Mouse (Mus musculus) kidney, postnatal 25 days (tissue): ENCODE results near the gene Tcn2.
A peak's percentile ranks its signal among the peaks of the same experiment; 100 is the strongest.
"Not testable (repeated sequence)": the region's sequence is repeated elsewhere in the genome, so short reads cannot be mapped to it uniquely, and the experiment has no call there.

Experiments
- DNase-seq, 2 experiments: peaks; one replicate each; pipeline ENCODE4 v3.0.0; 2021; ENCODE audit warnings: mixed read lengths in 2 of 2

Tcn2 gene

DNA sequence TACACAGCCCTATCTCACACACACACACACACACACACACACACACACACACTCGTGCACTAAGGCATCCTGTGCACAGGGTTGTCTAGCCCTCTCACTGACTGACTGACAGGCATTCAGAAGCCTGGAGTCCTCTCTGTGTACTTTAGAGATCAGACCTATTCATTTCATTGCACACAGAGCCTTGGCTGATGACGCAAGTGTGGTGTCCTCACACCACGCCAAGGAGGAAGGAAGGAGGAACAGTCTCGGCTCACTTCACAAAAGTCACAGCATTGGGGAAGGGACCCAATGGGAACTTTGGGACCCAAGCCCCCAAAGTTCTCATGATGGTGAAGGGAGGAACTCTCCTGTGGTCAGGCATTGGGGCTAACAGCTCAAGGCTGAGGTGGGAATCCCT lies 1.9 kb downstream of the Tcn2 start:
- DNase-seq, result peak in 1 of 2 experiments; percentile 53

GRCm38 (mm10) chr11:3925916-3926315 lies 6.0 kb downstream of the Tcn2 start:
- DNase-seq, result peak in 1 of 2 experiments; percentile 31

- DNase-seq, result no peak
Observed at GRCm38 (mm10) chr11:3922731-3923130, 9.2 kb downstream of the Tcn2 start.

DNA sequence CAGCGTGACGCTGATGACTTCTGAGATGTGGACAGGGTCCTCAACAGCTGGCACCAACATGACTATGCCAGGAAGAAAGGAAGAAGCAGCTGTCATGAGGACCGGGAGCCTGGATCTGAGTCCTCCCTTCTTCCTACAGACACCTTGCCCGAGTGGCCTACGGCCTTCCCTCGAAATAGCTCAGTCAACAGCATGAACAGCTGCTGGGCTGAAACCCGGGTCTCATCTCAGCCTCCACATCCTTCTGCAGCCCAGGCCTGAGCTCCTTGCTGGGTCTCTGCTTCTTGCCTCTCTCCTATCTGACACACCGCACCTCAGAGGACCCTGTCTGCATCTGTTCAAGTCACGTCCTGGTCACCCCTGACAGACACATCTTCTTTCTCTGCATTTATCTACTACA lies 9.8 kb downstream of the Tcn2 start:
- DNase-seq, result peak in 1 of 2 experiments; percentile 35

- DNase-seq, result peak; percentile 55 to 68
Observed at GRCm38 (mm10) chr11:3921281-3921850, 10.6 kb downstream of the Tcn2 start.

DNA sequence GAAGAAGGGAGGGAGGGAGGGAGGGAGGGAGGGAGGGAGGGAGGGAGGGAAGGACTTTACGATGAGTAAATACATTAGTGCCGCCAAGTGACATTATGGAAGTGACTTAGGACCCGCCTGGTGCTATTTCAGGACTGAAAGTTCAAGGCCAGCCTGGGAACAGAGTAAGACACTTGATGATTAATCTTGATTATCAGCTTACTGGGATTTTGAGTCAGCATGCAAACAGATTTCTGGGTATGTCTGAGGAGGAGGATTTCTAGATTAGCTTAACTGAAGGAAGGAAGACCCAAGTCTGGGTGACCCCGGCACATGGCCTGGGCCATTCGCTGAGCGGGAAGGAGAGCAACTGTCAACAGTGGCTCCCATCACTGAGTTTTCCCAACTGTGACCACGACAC lies 11.5 kb downstream of the Tcn2 start:
- no peak for DNase-seq

GRCm38 (mm10) chr11:3918738-3919137 lies 13.2 kb downstream of the Tcn2 start:
- DNase-seq, result peak in 1 of 2 experiments; percentile 54

GRCm38 (mm10) chr11:3914109-3914840 lies 17.7 kb downstream of the Tcn2 start, which contains the start of gene Slc35e4:
Slc35e4 (minus strand) TSS chr11:3914664.
- DNase-seq, result peak; percentile 85 to 92

DNA sequence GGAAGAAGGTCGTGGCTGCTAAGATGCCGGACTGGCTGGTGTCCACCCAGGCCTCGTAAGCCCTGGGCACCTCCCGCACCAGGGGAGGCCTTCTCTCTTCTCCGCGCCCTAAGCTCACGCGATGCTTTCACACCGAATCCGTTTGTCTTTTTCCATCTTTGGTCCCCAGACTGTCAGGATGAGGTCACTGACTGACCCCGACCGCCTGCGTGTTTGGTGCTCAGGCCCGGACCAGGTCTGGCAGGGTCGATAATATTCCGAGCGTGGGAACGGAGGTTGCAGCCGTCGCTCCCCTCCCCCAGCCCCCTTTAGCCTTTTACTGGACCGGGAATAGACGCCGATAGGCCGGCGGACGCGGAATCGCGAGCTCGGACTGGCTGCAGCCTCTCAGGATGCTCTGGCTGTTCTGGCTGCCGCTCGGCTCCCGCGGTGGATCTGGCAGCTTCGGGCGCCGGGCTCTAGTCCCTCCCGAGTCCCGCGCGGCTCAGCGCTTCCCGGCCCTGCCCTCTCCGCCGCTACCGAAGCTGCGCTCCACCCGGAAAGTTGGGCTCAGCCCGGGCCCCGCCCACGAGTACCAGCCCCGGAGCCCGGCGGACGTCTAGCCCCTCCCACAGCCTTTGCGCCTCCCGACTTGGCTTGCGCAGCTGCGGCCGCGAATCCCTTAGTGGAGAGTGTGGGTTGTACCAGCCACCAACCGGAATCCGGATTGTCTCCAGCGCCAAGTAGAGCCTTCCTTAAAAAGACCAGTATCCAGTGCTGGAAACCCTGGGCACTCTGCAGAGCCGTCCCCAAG lies 18.4 kb downstream of the Tcn2 start:
- peak; percentile 95 to 98 for DNase-seq

DNA sequence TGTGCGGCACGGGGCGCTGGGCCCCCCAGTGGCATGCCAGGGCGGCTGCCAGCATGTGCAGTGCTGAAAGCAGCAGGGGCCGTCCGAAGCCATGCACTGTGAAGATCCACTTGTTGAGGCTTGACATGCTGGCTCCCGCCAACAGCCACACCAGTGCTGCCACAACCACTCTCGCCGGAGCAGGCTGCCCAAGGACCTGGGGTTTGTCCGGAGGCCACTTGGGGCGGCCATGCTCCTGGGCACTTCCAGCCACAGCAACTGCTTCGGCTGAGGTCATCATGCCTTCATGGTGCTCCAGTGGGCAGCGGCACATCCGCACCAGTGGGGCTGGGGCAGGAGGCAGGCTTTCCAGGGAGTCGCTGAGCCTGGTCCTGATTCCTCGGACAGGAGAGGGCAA lies 19.1 kb downstream of the Tcn2 start:
- DNase-seq, result peak; percentile 24 to 61

DNA sequence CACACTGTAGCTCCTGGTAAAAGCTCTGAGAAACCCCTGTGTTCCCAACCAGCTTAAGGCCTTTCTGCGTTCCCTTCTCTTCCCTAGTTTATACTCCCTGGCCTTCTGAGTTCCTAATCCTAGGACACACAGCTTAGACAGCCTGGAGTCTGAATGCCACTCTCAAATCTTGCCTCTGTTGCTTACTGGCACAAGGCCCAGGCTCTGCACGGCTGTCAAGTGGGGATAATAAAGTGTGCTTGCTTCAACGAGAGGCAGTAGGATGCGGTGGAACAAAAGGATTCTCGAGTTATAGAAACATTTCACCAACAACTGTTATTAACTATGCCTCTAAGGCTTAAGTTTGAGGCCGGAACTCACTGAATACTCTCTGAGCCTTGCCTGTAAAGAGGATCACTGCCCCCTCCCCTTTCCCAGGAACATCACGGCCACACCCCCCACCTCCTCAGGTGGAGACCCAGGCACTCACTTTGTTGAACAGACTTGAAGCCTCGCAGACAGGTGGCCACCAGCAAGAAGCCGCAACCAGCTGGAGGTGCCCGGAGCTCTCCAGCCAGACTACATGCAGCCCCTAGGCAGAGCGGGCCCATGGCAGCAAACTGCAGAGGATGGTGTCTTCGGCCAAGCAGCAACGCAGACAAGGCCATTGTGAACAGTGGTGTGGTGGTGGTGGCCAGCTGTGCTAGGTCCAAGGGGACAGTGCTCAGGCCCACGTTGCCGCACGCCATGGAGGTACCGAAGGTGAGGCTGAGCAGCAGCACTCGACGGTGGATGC lies 19.7 kb downstream of the Tcn2 start:
- no peak for DNase-seq

DNA sequence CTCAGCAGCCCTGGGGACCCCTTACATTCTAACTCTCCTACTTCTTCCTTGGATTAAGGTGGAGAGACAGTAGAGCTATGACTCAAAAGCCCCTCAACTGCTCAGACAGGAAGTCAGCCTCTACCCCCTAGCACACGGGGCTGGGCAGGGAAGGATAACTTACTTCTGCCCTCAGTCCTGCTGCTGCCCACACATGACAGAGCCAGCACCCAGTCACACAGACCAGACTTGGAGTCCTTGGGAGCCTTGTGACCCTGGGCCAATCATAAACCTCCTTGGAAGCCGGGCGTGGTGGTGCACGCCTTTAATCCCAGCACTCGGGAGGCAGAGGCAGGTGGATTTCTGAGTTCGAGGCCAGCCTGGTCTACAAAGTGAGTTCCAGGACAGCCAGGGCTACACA lies 20.5 kb downstream of the Tcn2 start:
- DNase-seq, result not testable (repeated sequence)

DNA sequence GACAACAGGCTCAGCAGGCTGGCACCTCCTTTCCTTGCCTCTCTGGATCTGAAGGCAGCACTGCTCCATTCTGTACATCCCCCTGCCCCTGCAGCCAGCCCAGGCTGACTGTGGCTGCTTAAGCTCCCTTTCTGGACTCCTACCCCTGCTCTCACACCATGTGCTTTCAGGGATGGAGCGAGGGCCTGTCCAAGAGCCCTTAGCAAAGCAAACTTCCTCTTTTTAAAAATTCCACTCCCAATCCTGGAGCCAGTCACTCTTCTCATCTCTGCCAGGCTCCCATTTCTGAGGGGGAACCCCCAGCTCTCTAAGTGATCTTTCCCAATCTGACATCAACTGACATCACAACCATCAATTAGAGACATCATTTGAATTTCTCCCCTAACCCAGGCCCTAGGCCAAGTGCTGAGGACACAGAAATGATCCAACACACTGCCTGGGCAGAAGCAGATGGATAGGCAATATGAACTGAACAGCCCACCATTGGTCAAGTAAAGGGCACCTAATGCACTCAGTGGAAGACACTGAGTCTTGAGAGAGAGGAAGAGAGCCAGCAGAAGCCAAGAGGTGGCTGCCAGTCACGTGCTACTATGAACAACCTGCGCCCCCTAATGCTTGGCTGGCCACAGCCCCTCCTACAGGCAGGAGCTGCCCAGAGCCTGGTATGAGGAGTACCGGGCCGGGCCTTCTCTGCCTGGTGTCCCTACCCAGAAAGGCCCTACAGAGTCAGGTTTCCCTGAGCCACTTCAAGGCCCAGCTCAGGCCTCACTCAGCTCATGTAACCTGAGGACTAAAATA lies 21.2 kb downstream of the Tcn2 start:
- peak; percentile 29 to 65 for DNase-seq

GRCm38 (mm10) chr11:3909236-3909635 lies 22.7 kb downstream of the Tcn2 start:
- DNase-seq, result no peak

DNA sequence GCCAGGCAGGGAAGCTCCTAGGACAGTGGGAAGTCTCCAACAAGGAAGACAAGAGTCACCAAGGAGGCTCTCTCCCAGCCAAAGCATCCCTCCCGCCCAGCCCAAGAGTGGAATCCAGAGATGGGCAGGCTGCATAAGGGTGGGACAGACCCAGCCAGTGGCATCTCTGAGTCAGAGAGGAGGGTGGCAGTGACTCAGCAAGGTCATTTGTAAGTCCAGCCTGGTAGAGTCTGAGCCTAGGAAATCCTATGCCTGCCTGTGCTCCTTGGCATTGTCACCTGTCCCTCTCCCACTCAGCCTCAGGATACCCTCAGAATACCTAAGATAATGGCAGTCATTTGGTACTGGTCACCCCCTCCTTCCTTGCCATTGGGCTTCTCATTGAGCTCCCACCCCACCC lies 26.5 kb downstream of the Tcn2 start:
- DNase-seq, result peak in 1 of 2 experiments; percentile 28

GRCm38 (mm10) chr11:3904673-3905072 lies 27.3 kb downstream of the Tcn2 start:
- DNase-seq, result peak in 1 of 2 experiments; percentile 27

DNA sequence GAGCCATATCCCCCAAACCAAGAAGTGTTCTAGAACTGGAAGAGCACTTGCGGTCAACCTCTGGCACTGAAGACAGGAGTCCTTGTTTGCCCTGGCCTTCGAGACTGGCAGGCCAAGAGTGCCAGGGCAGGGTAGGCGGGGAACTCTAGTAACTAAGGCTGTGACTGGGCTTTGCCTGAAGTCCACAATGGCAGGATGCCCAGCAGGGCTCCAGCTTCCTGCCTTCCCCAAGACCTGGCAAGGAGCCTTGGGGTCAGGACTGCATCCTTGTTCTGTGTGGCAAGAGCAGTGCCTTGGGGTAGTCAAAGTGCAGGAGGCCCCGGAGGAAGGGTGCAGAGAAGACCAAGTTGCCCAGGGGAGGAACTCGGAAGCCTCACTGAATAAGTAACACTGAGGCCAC lies 28.9 kb downstream of the Tcn2 start:
- DNase-seq, result peak; percentile 95 to 98

DNA sequence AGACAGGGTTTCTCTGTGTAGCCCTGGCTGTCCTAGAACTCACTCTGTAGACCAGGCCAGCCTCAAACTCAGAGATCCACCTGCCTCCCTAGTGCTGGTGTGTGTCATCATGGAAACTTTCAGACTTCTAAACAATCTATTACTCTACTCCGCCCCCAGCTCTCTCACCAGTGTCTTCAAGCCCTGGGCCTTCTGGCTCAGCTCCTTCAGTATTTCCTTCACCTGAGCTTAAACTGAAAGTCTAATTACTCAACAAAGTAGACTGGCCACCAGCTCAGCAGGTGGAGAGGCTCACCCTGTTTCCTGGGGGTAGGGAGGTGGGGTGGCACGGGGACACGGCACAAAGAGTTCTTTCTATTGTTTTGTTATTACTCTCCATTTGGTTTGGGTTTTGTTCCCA lies 29.4 kb downstream of the Tcn2 start:
- no peak for DNase-seq

DNA sequence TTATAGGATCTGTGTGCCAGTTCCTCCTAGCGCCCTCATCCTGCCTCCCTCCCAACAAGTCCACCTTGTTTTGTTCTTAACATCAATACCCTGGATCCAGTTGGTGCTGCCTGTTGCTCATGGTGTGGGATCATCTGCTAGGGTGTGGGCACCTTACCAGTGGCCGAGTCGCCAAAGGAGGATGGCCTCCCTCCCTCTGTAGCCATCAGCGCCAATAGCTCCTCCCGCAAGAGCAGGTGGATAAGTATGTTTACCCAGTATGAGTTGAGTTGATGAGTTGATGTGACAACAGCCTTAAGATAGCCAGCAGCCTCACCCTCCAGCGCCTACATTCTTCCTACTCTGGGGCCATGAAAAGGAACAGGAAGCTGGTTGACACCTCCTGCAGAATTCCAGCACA lies 31.7 kb downstream of the Tcn2 start:
- DNase-seq, result peak in 1 of 2 experiments; percentile 12

GRCm38 (mm10) chr11:3895933-3896332 lies 36.0 kb downstream of the Tcn2 start:
- no peak for DNase-seq

DNA sequence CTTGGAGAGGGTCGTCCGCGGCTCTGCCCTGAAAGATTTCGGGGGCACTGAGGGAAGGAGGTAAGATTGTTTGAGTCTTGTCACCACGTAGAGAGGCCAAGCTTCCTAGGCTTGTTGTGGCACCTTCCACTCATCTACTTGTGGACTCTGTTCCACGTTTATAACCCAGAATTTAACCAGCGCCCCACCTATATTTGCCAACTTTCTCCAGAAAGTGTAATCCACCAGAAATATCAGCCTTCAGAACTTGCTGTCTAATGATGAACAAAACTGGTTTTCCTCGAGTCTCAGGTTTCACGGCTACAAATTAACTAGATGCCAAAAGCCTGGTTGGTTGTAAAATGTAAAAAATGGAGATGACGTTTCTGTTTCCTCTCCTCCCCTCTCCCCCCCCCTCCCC lies 36.5 kb downstream of the Tcn2 start:
- DNase-seq, result no peak
